Mouse (Mus musculus) spleen, adult 2 months (tissue): Measurements from ENCODE around the gene Tnrc6b.

Experiments used
- CTCF ChIP-seq: fragments of 200-500 bp; IDR thresholded peaks from 2 replicates; pipeline ENCODE4 v1.5.1; 2011; ENCODE audit warnings: mild to moderate bottlenecking, inconsistent platforms; ENCODE audit not compliant: insufficient read depth, insufficient read length, insufficient replicate concordance; ENCODE audit errors: extremely low read depth
- POLR2A ChIP-seq: fragments of 200-500 bp; IDR thresholded peaks from 2 replicates; pipeline ENCODE4 v1.6.1; 2011; ENCODE audit warnings: low read depth, low read length, inconsistent platforms

DNA sequence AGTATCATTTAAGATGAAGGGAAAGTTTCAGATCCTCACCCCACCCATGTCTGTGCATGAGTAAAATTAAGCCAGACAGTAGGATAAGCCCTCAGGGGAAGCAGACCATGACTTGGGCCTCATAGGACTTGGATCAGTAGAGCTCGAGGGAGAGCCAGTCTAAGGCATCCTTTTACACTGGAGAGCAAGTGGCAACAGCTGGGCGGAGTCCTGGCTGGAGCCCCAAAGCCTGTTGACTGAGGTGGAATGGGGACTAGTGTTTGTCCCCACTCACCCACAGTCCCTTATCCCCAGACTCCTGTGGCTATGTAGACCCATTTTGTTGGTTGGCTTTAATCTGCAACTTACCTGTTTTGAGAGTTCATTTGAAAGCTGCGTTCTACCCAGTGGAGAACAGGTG, 201.1 kb downstream of the Tnrc6b start:
- no peak for TF ChIP-seq CTCF
- no peak for TF ChIP-seq POLR2A
